Mouse (Mus musculus): ENCODE data around the gene Dhx37. TPM values are rescaled to one million over a fixed set of nuclear protein-coding genes. Genes with fewer than 3 reads are reported as not detected.

Gene Dhx37
- polyA plus RNA-seq (2016; fragmentation: Nextera tagmentation; extraction: Ambion mirVana), result 14.8 and 16.4 TPM in 2 replicates

GRCm38 (mm10) chr5:125433793-125434337 is at the start of gene Dhx37:
Gene Dhx37 (minus strand): TSS chr5:125434121.
- Histone ChIP-seq H3K4me1 (peaks cover 14% of the 10 kb centered on the region), H3K4me3 (peak within 1 kb of the TSS; percentile 92), H3K9ac (replicated peaks) (peak within 1 kb of the TSS; percentile 90), H3K9me3 (no peaks in the 10 kb centered on the region), H3K36me3 (peaks cover 31% of the 10 kb centered on the region), H3K27ac (replicated peaks) (peak within 1 kb of the TSS; percentile 66), H3K4me2 (replicated peaks) (peak within 1 kb of the TSS; percentile 89), H3K27me3 (no peaks in the 10 kb centered on the region)
- 0% methylated on average over 46 of the region's 46 CpGs for WGBS
- ATAC-seq (ENCODE audit: low FRiP score, low read depth), result peak; percentile 93

DNA sequence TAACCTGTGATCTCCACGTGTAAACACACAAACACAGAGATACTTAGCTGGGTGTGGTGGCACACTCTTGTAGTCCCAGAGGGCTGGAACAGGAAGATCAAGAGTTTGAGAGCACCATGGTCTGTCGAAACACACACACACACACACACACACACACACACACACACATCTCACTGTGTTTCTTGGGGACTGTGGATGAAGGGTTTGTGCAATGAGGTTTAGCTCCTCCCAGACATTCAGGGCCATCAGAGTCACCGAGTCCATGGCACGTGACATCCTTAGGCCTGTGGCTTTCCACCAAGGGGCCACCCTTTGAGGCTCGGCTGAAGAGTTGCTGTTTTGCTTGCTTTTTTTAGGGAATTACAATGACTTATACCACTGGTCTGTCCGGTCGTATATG is 48.6 kb upstream of the Dhx37 start:
- Histone ChIP-seq H3K4me2 (replicated peaks) (no peak overlapping the region), H3K36me3 (peaks cover 35% of the 10 kb centered on the region), H3K9ac (replicated peaks) (no peak overlapping the region), H3K27ac (replicated peaks) (no peak overlapping the region), H3K4me3 (no peak overlapping the region), H3K4me1 (peaks cover 23% of the 10 kb centered on the region), H3K9me3 (no peaks in the 10 kb centered on the region), H3K27me3 (no peaks in the 10 kb centered on the region)
- 94% methylated on average over 7 of the region's 7 CpGs for WGBS
- no peak for ATAC-seq (ENCODE audit: low FRiP score, low read depth)

DNA sequence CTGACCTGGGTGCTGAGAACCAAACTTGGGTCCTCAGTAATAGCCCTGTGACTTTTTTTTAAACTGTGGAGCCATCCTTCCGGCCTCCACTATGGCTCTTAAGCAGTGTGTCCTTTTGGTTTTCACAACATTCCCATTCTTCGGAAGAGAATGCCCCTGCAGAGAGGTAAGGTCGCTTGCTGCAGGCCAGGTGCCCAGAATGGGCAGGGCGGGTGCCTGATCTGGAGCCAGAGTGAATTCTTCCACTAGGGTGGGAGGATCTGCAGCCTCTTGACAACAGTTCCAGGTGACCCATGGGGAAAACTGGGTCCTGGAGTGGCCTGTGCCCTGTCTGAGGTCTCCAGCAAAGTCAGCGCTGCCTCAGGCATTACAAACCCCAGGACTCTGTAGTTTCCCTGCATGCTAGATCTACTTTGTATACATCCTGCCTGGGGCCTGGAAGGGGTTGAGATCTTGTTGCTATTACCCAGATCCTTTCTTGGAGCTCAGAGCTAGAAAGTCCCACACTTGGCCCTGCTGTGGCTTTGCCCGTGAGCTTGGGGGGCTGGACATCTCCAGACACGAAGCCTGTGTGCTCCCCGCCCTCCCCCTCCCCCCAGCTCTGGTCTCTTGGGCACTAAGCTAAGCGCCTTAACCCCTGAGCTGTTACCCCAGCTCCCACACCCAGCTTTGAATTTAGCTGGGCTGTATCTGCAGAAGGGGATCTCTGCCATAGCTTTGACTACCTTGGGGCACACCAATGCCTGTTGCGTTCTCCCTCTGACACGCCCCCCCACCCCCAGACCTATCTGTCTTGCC is 46.7 kb upstream of the Dhx37 start:
- no peak for ATAC-seq (ENCODE audit: low FRiP score, low read depth)
- Histone ChIP-seq H3K9ac (replicated peaks) (no peak overlapping the region), H3K36me3 (peaks cover 29% of the 10 kb centered on the region), H3K4me2 (replicated peaks) (no peak overlapping the region), H3K27me3 (no peaks in the 10 kb centered on the region), H3K4me3 (no peak overlapping the region), H3K9me3 (no peaks in the 10 kb centered on the region), H3K4me1 (peaks cover 34% of the 10 kb centered on the region), H3K27ac (replicated peaks) (no peak overlapping the region)
- 80% methylated on average over 11 of the region's 11 CpGs for WGBS

DNA sequence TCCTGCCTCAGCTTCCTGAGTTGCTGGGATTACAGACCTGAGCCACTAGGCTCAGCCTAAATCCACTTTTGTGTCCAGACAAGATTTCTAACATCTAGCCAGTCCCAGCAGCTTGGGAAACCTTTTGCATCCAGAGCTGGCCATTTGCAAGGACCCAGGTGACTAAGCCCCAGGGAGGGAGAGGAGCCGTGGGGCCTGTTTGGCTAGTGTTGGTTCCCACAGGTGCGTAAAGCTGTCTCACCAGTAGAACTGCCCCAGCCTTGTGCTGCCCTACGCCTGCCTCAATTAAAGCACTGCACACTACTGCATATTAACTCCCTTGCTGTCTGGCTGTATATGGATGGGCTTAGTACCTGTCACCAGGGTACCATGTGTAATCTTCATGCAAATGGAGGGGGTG is 45.5 kb upstream of the Dhx37 start:
- ATAC-seq (ENCODE audit: low FRiP score, low read depth), result no peak
- no peaks in the 10 kb centered on the region for H3K27me3 ChIP-seq
- no peak overlapping the region for H3K4me2 ChIP-seq (replicated peaks)
- peaks cover 18% of the 10 kb centered on the region for H3K36me3 ChIP-seq
- H3K9me3 ChIP-seq, result no peaks in the 10 kb centered on the region
- WGBS, result 94% methylated on average over 3 of the region's 3 CpGs
- H3K4me1 ChIP-seq, result peaks cover 34% of the 10 kb centered on the region
- H3K4me3 ChIP-seq, result no peak overlapping the region
- no peak overlapping the region for H3K27ac ChIP-seq (replicated peaks)
- no peak overlapping the region for H3K9ac ChIP-seq (replicated peaks)

DNA sequence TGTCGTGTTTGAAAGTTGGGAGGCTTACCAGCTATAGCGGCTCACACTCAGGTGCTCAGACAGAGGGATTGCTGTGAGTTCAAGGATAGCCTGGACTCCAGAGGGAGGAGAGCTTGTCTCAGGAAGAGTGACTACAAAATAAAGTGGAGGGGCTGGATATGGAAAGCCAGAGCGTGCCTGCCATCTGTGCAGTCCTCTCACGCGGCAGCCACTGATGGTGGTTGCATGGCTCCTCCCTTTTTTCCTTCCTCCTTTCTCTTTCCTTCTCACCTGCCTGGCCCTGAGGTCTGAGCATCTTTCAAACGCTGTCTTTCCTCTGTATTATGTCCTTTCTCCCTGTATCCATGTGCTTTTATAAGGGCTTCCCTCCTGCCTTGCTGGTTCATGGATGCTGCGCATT is 44.1 kb upstream of the Dhx37 start:
- no peak overlapping the region for H3K9ac ChIP-seq (replicated peaks)
- no peak overlapping the region for H3K27ac ChIP-seq (replicated peaks)
- H3K36me3 ChIP-seq, result peaks cover 8% of the 10 kb centered on the region
- no peak overlapping the region for H3K4me3 ChIP-seq
- ATAC-seq (ENCODE audit: low FRiP score, low read depth), result no peak
- H3K4me2 ChIP-seq (replicated peaks), result peak overlapping the region; percentile 84; the same call in 1 of the 2 replicates
- WGBS, result 83% methylated on average over 7 of the region's 7 CpGs
- H3K27me3 ChIP-seq, result no peaks in the 10 kb centered on the region
- H3K4me1 ChIP-seq, result peaks cover 34% of the 10 kb centered on the region
- no peaks in the 10 kb centered on the region for H3K9me3 ChIP-seq

- Histone ChIP-seq H3K27ac (replicated peaks) (no peak overlapping the region), H3K27me3 (no peaks in the 10 kb centered on the region), H3K4me3 (peak overlapping the region; percentile 65), H3K36me3 (peaks cover 3% of the 10 kb centered on the region), H3K9me3 (no peaks in the 10 kb centered on the region), H3K9ac (replicated peaks) (peak overlapping the region; percentile 73; the same call in 1 of the 2 replicates), H3K4me1 (peaks cover 34% of the 10 kb centered on the region), H3K4me2 (replicated peaks) (peak overlapping the region; percentile 84)
- ATAC-seq (ENCODE audit: low FRiP score, low read depth), result no peak
- 71% methylated on average over 7 of the region's 7 CpGs for WGBS
These were observed 43.6 kb upstream of the Dhx37 start for GRCm38 (mm10) chr5:125477533-125477932.

DNA sequence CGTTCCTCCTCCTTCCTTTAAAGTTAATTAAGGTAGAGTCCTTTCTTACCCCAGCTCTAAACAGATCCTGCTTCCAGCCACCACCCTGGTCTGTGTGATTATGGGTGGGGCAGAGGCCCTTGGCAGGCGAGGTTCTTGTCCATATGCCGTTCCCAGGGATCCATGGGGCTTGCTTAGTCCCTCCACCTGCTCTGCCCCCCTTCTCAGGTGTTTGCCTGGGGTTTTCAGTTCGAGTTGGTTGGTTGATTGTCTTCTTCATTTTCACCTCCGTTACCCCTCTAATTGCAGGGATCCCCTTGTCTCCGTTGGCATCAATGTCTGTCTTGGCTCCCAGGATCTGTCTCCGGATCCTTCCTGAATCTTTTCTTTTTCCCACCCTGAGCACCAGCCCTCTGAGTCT is 42.9 kb upstream of the Dhx37 start:
- Histone ChIP-seq H3K4me2 (replicated peaks) (peak overlapping the region; percentile 84), H3K9me3 (no peaks in the 10 kb centered on the region), H3K4me1 (peaks cover 34% of the 10 kb centered on the region), H3K9ac (replicated peaks) (peak overlapping the region; percentile 73), H3K27ac (replicated peaks) (no peak overlapping the region), H3K4me3 (peak overlapping the region; percentile 65), H3K27me3 (no peaks in the 10 kb centered on the region), H3K36me3 (no peaks in the 10 kb centered on the region)
- no peak for ATAC-seq (ENCODE audit: low FRiP score, low read depth)
- WGBS, result 68% methylated on average over 7 of the region's 7 CpGs

- Histone ChIP-seq H3K4me1 (peaks cover 34% of the 10 kb centered on the region), H3K27me3 (no peaks in the 10 kb centered on the region), H3K9me3 (no peaks in the 10 kb centered on the region), H3K36me3 (no peaks in the 10 kb centered on the region), H3K27ac (replicated peaks) (peak overlapping the region; percentile 67), H3K4me3 (peak overlapping the region; percentile 65), H3K4me2 (replicated peaks) (peak overlapping the region; percentile 84), H3K9ac (replicated peaks) (peak overlapping the region; percentile 73)
- ATAC-seq (ENCODE audit: low FRiP score, low read depth), result peak; percentile 64; the same call in 1 of the 2 replicates
- 16% methylated on average over 5 of the region's 5 CpGs for WGBS
These were observed 42.3 kb upstream of the Dhx37 start for GRCm38 (mm10) chr5:125476286-125476625.

- Histone ChIP-seq H3K9me3 (no peaks in the 10 kb centered on the region), H3K4me1 (peaks cover 30% of the 10 kb centered on the region), H3K4me3 (peak within 1 kb of the TSS; percentile 65), H3K4me2 (replicated peaks) (peak within 1 kb of the TSS; percentile 84), H3K36me3 (no peaks in the 10 kb centered on the region), H3K27ac (replicated peaks) (peak within 1 kb of the TSS; percentile 67), H3K27me3 (no peaks in the 10 kb centered on the region), H3K9ac (replicated peaks) (peak within 1 kb of the TSS; percentile 73)
- under 1% methylated on average over 58 of the region's 60 CpGs for WGBS
- ATAC-seq (ENCODE audit: low FRiP score, low read depth), result peak; percentile 94
These were observed 41.8 kb upstream of the Dhx37 start, which contains the start of gene Aacs for GRCm38 (mm10) chr5:125475601-125476285. Gene Aacs (plus strand): TSS chr5:125475814.

DNA sequence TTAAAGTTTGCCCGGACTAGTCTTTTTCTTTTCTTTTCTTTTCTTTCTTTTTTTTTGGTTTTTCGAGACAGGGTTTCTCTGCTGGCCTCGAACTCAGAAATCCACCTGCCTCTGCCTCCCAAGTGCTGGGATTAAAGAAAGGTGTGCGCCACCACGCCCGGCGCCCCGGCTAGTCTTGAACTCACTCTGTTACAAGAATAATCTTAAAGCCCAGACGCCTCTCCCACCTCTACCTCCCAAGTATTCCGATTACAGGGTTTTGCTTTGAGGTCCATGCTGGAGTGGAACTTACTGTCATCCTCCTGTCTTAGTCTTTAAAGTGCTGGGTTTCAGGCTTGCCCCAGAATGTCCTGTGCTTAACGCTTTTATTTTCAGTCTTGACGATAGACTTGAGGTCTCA is 41.1 kb upstream of the Dhx37 start:
- Histone ChIP-seq H3K36me3 (no peaks in the 10 kb centered on the region), H3K9me3 (no peaks in the 10 kb centered on the region), H3K4me2 (replicated peaks) (peak overlapping the region; percentile 84), H3K4me3 (peak overlapping the region; percentile 65), H3K4me1 (peaks cover 27% of the 10 kb centered on the region), H3K9ac (replicated peaks) (peak overlapping the region; percentile 73), H3K27me3 (no peaks in the 10 kb centered on the region), H3K27ac (replicated peaks) (peak overlapping the region; percentile 49)
- WGBS, result 62% methylated on average over 12 of the region's 12 CpGs
- no peak for ATAC-seq (ENCODE audit: low FRiP score, low read depth)

DNA sequence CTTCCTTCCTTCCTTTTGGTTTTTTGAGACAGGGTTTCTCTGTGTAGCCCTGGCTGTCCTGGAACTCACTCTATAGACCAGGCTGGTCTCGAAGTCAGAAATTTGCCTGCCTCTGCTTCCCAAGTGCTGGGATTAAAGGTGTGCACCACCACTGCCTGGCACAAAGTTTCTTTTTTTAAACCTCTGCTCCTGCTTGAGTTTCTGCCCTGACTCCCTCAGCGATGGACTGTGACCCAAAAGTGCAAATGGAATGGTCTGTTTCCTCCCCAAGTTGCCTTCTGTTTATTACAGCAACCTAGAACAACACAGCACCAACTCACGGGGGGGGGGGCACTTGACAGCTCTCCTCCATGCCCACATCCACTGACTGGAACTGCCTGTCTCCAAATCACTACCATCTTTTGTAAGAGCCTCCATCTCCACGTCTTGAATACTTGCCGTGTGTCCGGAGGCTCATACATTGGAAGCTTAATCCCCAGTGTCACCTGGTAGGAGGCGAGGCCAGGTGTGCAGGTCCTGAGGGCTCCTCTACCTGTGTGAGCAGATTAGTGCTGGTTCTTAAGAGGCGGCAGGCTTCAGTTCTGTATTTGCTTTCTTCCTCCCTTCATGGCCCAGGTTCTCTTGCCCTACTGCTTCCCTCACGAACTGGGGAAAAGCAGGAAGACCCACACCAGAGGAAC is 39.0 kb upstream of the Dhx37 start:
- no peaks in the 10 kb centered on the region for H3K9me3 ChIP-seq
- H3K36me3 ChIP-seq, result no peaks in the 10 kb centered on the region
- H3K27ac ChIP-seq (replicated peaks), result no peak overlapping the region
- peaks cover 19% of the 10 kb centered on the region for H3K4me1 ChIP-seq
- no peak overlapping the region for H3K9ac ChIP-seq (replicated peaks)
- WGBS, result 73% methylated on average over 9 of the region's 9 CpGs
- no peak overlapping the region for H3K4me3 ChIP-seq
- no peaks in the 10 kb centered on the region for H3K27me3 ChIP-seq
- H3K4me2 ChIP-seq (replicated peaks), result no peak overlapping the region
- no peak for ATAC-seq (ENCODE audit: low FRiP score, low read depth)
